Mouse (Mus musculus) spleen, postnatal 36 days (tissue): ENCODE results near the gene Ly6g6e.

Experiments
- DNase-seq, 2 experiments: peaks; one replicate each; pipeline ENCODE4 v3.0.0; 2022; ENCODE audit warnings: low spot score in 2 of 2, mixed read lengths in 1 of 2

The Ly6g6e gene

DNA sequence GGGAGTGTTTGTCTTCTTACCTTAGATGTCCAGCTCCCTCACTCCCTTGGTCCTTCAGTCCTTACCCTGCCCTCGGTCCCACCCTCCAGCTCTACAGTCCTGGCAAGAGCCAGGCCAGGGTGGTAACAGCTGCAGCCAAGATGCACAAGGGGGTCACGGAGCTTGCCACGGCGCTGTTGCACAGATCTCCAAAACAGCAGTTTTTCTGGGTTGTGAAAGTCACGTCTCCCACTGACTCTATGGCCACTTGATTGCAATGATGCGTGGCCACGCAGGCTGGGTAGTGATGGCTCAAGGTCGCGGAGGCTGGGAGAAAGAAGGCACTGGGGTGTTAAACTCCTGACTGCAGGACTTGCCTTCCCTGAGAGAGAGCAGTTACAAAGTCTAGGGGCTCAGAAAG lies 5.2 kb upstream of the Ly6g6e start:
- no peak for DNase-seq

DNA sequence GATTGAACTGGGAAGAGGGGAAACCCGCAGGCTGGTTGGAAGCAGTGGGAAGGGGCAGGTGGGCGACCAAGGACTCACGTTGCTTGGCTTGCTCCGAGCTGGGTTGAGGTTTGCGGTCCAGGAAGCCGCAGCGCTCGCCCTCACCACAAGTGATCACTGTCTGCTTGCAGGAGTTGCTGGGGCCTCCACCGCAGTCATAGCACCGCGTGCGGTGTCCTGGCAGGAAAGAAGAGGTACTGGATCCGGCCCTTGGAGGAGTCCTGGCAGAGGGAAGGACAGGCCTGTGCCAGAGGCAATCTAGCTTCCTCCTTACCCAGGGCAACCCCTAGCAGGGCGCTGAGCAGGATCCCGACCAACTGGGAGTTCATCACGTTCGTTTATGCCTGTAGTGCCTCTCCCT lies 2.6 kb upstream of the Ly6g6e start:
- no peak for DNase-seq

DNA sequence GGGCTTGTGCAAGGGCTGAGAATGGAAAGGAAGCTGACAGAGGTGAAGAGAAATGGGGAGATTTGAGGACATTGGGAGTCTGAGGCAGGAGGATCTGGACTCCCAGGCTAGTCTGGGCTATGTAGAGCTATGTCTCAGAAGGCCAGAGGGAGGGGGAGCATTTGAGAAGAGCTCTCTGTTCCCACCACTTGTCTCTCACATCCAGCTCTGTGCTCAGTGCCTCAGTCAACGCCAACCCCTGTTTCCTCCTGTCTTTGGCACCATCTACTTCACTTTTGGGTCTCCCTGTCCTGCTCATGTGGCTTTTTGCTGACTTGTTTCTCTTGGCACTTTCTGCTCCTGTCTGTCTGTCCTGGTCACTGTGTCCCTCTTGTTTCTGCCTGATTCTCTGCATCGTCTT lies 583 bp downstream of the Ly6g6e start:
- DNase-seq: no peak

DNA sequence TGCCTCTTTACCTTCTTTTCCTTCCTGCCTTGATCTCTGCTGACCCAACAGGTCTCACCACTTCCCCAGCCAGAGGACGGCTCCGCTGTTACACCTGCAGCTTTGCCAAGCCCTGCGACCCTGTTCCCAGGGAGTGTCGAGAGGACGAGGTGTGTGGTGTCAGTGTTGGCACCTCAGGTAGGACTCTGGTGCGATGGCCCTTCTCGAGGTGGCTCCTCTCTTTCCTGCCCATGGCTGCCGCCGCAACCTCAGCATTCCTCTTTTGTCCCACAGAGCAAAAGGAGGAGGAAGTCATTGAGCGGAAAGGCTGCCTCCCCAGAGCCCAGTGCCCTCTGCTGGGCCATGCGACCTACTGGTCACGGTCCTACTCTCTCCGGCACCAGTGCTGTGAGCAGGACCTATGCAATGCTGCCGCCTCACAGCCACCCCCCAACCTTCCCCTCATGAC lies 1.1 kb downstream of the Ly6g6e start, which contains the start of gene Ly6g6d:
Gene Ly6g6d, minus strand, starts transcription at position 280 of the 448 bp plus-strand sequence.
- peak in 1 of 2 experiments; percentile 26 for DNase-seq

DNA sequence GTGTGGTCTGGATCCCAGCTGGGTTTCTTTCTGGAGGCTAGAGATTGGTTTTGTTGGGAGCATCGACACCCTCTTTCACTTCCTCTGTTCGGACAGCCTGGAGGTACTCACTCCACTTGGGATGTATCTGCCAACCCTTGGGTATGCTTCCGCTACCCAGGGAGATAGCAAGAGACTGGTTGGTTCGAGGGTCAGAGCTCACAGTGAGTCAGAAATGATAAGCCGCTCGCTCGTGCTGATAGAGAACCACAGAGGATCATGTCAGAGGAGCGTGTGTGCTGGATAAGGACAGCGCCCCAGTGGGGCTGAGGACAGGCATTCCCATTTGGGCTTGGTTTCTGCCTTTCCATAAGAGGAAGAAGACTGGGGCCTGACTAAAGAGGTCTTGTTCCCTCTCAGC lies 3.1 kb downstream of the Ly6g6e start:
- DNase-seq: peak; percentile 20 to 41

DNA sequence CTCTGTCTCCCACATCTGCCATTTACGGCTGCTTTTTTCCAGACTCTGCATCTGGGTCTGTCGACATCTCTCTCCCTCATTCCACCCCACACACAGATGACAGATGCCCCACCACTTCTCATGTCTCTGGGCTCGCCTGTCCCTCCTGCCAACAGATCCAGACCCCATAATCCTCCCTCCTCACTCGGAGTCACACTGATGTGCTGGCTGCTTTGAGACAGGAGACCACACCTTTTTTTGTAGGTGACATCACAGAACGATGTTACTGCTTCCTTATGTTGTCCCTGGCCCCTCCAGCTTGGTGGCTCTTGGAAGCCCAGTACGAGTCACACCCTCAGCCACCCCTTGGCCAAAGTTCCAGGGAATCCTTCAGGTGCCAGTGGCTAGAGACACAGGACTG lies 3.5 kb downstream of the Ly6g6e start:
- no peak for DNase-seq

DNA sequence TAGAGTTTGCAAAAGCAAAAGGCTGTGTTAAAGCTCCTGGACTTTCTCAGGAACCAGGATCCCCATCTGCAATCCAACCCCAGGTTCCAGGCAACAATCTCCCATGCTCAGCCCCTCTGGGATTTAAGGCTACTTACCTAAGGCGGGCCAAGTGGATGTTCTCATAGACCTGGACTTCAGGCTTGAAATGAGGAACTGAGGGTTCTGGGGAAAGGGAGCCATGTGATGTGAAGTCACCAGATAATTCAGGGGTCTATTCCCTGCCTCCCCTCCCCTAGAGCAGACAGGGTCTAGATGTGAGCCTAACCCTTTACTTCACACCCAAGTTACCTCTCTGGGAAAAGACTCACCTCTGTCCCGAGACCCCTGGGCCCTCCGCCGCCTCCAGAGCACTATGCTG lies 4.0 kb downstream of the Ly6g6e start:
- DNase-seq: no peak

DNA sequence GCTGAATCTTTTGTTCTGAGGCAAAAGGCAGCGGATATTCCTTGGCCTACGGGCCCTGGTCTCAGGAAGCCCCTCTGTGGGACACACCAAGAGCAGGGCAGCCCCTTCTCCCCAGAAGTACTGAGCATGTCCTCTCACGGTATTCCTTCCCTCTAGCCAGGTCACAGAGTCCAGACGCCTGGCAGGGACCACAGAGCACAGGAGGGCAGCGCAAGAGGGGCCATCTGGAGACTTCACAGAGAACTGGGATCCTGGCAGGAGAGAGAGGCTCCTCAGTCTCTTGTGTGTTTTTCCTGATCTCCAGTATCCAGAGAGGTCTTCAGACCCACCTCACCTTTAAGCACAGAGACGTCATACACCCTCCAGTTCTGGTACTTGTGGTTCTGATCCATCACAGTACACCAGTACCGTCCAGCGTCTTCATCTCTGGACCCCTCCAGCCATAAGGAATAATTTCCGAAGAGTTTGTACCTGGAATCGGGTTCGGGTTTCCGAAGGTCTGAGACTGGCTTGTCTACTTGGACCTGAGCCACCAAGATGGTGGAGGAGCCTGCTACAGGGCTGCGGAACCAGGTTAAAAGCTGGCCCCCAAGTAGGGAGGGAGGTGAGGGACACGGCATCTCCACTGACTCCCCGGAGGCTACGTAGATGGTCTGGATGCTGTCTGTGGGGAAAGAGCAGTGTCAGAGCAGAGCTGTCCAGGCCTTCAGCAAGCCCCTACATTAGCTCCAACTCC lies 6.3 kb downstream of the Ly6g6e start:
- DNase-seq: no peak

DNA sequence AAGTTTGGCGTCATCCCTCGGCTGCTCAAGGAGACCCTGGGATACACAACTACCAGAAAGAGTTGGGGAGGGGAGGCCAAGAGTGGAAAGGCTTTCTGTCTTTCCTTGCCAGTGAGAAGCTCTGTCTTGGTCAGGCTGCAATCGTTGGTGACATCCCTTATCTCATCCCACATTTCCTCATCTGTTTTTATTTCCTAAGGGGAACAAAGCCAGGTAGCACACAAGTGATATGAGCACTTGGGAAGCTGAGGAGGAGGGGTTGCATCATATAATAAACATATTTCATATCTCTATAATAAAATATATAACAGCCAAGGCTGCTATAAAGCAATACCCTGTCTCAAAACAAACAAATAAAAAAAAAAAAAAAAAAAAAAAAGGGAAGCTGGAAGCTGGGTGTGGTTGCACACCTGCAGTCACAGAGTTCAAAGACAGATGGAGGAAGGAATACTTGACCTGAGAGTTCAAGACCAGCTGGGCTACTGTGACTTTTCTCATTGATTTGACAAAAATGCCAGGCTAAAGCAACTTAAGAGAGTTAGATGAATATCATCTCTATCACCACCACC lies 7.3 kb downstream of the Ly6g6e start:
- no peak for DNase-seq

DNA sequence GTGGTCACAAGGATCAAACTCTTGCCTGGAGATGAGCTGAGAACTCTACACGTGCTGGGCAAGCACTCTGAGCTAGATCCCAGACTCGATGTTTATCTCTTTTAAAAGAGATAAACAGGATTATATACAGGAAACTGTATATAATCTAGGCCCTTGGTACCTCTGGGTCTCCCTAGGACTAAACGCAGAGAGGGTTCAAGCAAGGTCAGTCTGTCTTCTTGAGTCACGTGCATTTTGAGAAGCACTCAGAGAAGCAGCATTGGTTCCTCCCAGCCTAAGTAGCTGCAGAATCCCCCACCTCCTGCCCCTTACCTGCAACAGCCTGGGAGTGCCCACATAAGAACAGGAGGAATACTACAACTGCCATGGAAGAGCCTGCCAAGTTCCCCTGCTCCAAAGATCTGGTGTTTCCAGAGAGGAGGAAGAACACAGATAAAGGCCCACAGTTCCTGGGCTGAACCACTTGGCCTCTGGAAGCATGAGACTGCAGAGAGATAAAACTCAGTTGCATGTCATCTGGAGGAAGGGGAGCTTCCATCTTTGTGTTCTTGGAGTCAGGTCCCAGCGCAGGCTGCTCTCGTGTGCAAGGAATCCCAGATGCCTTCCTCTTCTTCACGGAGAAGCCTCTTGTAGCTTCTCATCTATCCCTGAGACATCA lies 8.6 kb downstream of the Ly6g6e start, which contains the start of gene Ly6g6f:
Gene Ly6g6f, minus strand, starts transcription at position 403 of the 658 bp plus-strand sequence.
- no peak for DNase-seq

DNA sequence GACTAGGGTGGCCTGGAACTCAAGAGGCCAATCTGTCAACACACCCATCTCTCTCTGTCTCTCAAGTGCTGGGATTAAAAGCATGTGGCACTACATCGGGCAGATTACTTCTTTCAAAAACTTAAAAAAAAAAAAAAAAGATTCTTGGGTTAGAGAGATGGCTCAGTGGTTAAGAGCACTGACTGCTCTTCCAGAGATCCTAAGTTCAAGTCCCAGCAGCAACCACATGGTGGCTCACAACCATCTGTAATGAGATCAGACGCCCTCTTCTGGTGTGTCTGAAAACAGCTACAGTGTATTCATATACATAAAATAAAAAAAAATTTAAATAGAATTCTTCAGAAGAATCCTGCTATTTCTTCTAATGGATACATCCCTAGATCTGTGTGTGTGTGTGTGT lies 11.4 kb downstream of the Ly6g6e start:
- DNase-seq: no peak

DNA sequence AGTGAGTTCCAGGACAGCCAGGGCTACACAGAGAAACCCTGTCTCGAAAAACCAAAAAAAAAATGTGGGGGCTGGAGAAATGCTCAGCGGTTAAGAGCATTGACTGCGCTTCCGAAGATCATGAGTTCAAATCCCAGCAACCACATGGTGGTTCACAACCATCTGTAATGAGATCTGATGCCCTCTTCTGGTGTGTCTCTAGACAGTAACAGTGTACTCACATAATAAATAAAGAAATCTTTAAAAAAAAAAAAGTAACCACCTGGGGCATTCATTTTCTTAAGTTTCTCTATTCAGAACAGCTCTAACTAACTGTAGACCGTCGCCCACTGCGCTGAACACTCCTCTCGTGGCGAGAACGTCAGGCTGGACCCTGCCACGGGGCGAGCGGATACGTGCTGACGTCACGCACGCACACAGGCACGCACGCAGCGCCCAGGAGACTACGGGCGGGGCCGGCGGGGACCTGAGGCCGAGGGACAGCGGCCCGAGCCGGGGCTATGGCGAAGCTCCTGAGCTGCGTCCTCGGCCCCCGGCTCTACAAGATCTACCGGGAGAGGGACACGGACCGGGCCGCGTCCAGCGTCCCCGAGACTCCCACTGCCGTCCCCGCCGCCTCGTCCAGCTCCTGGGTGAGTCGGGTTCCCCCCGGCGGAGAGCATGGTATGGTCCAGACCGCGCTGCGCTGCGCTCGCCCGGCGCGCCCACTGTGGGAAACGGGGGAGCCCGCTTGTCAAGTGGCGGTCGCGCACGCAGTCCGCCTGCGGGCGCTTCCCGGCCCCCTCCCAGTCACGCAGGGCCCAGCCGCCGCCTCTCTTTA lies 12.3 kb downstream of the Ly6g6e start, which contains the start of gene Abhd16a:
Gene Abhd16a, plus strand, starts transcription at position 439 of the 820 bp plus-strand sequence.
- DNase-seq: peak; percentile 94

DNA sequence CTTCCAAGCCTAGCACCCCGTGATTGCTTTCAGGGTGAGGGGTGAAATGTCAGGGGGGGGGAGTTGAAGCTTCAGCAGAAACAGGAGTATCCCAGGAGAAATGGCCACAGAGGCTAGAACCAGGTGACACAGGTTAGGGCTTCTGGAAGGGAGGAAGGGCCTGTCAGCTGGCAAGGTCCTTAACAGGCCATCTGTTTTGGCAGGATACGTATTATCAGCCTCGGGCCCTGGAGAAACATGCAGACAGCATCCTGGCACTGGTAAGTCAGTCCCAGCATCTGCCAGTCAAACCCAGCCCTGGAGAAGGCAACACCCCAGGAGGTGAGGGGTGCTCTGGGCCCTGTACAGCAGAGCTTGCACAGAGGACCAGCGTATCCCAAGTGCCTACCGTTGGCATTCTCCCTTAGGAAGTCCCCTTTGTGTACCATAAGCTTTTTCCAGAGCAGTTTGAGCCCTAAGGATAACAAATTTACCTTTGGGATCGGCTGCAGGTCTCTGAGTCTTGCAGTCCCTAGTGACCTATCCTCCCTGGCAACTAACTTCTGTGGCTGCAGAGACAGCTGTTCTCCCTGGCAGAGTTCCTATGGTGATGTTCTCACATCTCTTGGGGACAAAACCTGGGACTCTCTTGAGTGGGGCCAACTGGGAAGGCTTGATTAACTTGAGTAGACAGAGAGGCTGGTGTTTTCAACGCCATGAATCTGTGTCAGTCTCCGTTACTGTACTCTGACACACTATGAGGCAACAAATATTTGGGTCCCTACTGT lies 13.6 kb downstream of the Ly6g6e start:
- peak; percentile 51 to 61 for DNase-seq

DNA sequence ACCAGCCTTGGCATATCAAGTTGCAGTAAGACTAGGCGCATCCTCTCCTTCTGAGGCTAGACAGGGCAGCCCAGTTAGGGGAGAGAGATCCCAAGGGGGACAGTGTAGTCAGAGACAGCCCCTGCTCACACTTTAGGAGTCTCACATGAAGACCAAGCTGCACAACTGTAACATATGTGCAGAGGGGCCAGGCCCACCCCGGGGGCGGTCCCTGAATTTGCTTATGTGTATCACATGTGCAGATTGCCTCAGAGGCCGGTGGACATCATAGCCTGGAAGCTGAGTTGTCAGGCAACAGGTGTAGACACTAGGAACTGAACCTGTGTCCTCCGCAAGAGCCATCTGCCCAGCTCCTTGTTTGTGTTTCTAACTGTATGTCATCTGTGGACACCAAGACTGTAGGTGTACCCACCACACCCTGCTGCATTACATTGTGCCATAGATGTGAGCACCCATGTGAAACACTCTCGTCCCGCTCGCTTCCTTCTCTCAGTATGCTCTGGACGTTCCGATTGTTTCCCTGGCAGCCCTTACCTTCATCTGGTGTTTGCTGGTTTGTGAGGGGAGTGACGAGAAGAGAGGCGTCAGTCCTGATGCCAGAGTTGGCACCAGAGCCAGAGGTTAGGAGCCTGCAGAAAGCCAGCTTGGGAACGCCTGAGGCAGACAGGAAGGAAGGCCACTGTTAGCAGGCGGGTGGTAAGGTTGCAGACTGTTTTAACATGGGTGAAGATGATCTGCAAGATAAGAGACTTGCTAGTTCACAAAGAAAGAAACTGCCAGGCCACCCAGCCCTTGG lies 15.9 kb downstream of the Ly6g6e start:
- no peak for DNase-seq

DNA sequence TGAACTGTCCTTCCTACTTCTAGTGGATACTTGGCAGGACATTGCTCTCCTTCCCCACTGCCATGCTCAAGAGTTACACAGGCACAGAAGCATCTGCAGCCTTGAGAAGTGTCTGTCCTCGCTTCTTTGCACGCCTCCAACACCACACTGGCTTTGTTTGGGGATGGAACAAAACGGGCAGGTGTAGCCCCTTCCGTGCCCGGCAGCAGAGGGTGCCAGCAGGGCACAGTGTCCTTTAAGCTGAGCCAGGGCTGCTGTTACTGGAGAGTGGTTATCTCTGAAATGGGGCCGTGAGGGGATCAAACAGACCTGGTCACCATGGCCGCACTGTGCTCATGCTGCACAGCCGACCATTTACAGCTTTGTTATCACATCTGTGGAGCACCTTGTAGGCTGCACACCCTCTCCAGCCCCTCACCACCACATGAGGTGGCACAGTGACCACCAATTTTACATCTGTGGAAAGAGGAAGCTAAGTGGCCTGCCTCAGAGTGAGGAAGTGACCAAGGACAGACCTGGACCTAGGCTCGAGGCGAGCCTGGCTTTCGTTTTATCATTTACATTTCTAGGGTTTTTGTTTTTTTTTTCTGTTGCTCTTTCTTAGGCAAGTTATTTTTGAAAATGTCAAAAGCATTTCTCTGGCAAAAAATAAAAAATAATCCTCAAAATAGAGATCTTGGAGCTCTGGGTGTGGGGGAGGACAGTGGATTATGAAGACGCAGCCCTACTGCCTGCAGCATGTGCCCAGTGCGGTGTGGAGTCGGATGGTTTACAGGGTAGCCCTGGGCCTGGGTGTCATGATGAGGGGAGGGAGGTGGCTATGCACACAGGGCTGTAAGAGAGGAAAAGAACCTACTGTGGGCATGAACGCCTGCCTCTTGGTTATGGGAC lies 18.0 kb downstream of the Ly6g6e start:
- no peak for DNase-seq

DNA sequence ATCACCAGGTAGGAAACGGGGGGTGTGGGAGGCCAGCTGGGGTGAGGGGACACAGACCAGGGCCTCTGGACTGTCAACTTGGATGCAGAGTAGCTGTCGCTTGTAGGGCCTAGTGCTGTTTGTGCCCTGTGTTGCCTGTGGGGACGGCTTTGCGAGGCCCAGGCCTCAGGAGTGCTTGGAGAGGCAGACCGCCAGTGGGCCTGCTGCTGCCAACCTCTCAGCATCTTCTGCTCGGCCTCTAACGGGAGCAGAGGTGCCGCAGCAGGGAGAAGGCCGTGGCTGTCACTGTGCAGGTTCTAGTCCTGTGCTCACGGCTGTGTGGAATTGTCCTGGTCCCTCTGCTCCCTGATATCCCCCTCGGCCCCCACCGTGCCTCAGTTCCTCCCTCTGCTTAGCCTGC lies 19.9 kb downstream of the Ly6g6e start:
- DNase-seq: no peak

DNA sequence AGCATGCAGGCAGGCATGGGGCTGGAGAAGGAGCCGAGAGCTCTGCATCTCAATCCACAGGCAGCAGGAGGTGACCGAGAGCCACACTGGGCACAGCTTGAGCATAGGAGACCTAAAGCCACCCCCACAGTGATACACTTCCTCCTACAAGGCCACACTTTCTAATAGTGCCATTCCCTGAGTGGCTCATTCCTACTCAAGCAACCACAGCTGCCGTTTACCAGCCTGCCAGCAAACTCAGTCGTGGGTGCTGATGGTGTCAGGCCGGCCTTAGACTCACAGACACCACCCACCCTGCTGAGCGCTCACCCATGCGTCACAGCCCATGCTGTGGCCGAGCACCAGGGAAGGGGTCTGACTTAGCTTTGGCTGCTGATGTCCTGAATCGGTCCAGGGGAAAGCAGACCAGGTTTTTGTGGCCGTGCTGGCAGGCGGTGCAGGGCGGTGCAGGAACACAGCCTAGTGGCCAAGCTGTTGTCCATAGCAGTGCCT lies 20.5 kb downstream of the Ly6g6e start:
- no peak for DNase-seq

DNA sequence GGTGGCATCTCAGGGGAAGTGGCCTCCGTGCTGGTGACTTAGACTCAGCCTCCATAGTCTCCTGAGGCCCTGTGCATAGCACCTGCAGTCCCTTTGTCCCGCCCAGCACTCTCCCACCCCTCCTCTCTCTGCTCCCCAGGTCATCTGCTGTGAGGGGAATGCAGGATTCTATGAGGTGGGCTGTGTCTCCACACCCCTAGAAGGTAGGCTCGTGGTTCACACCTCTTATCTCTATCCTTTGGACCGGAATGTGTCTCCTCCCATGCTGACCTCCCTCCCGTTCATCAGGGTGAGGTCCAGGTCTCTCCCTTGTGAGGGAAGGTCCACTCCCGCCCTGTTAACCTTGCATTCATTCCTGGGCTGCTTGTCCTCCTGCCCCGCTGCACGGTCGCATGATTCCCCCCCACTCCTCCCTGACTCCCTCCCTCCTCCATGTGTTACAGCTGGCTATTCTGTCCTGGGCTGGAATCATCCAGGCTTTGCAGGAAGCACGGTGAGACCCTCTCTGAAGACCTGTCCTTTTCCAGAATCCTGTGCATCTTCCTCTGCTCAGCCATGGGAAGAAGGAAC lies 23.6 kb downstream of the Ly6g6e start:
- no peak for DNase-seq

DNA sequence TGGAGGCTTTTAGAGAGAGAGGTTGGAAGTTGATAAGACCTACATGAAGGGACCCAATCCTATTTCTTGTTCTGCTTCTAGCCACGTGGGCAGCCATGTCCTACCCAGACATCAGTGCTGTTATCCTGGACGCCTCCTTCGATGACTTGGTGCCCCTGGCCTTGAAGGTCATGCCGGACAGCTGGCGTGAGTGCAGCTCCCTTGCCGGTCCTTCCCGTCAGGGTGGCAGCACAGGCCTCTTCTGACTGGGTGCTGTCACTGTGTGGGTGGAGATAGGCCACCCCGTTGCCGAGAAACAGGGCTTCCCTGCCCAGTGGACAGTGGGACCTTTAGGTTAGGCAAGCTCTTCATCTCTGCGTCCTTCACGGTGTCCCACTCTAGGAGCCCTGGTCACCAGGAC lies 24.5 kb downstream of the Ly6g6e start:
- DNase-seq: no peak
